Mouse (Mus musculus) ES-CJ7 (cell line): ENCODE measurements around the gene Atp5c1.

Source experiments
- DNase-seq: peaks from one replicate; pipeline ENCODE4 v3.0.0; 2011; ENCODE audit warnings: low read depth, low spot score

Atp5c1 gene

DNA sequence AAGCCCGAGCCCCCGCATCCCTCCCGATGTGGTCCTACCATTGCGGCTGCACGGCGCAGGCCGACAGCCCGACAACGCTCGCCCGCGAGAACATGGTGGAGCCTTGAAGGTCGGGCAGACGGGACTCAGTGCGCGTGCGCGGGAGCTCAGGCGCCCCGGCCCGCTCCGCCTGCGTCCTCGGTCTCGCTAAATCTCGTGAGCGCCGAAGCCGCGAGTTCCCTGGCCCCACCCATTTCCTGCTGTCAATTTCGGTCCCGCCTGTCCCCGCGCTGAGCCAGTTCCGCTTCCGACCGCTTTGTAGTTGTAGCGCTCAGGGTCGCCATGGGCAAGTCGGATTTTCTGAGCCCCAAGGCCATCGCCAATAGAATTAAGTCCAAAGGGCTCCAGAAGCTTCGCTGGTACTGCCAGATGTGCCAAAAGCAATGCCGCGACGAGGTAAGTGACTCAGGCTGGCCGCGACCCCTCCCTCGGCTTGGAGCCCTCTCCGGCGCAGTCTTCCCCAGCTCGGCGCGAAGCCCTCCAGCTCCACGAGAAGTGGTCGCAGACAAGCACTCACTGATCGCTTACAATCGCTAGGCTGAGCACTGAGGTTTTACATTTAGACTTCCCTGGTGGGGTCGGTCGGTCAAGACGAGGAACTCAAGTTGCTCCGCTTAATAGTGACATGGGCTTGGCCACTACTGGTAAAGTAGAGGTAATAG lies at the start of gene Atp5c1, which contains the start of gene Kin:
Gene Atp5c1 (minus strand): TSS at position 201 of the 701 bp plus-strand sequence.
Gene Kin (plus strand): TSS at position 284 of the 701 bp plus-strand sequence.
- peak; percentile 97 for DNase-seq

DNA sequence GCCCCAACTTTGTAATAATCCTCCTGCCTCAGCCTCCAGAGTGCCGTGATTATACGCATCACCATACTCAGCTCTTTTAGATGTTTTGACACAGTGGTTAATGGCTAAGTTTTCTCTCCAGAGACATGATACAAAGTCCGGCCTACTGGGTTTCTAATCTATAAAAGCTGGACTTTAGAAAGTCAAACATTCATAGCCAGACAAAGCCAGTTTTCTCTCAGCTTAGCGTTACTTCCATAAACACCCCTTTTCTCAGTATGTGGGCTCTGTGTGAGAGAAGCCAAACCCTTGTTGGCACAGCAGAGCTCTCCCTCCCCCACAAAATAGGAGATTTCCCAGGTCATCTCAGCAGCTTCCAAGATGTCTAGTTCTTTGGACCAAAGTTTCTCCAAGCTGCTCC lies 48.3 kb upstream of the Atp5c1 start:
- DNase-seq, result no peak

DNA sequence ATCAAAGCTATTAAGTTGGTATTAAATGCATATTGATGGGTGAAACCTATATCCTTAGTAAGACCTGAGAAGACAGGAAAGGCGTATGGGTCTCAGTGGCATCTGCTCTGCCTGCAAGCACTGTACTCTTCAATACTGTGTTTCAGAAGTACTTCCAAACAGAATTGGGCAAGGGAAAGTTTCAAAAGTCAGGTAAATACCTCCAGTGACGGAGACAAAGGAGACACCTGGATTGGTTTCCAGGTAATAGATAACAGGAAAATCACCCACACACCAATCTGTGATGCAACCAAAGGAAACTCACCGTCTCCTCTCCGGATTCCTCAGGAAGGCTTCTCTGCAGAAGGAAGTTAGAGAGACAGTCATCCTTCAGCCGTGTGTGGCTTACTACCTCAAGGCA lies 47.2 kb upstream of the Atp5c1 start:
- no peak for DNase-seq

DNA sequence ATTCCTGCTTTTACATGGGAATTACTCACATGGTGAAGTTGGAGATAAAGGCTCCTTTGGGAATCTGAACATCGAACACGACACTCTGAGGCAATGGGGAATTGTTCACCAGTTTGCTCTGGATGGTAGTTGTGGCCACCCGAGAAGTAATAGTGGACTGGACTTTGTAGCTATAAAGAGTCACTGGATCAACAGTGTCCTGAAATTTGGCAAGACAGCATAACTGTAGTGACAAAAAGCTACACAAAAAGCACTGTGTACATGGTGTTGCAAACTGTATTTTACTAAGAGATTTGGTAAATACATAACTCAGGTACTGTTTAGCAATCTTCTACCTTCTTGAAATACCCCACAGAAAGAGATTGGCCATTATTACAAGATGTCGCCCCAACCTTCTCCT lies 45.8 kb upstream of the Atp5c1 start:
- DNase-seq, result no peak

DNA sequence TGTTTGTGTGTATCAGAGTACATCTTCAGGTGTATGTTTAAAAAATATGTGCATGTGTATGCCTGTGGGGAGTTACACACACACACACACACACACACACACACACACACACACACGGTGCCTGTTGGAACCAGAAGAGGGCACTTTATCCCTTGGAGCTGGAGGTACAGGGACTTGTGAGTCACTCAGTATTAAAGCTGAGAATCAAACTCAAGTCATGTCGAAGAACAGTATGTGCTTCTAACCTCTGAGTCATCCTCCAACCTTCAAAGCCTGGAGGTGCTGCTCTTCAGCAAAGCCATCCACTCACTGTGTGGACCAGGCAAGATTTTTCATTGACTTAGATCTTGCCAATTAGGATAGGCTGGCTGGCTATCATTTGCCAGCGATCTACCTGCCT lies 41.5 kb upstream of the Atp5c1 start:
- DNase-seq, result no peak

DNA sequence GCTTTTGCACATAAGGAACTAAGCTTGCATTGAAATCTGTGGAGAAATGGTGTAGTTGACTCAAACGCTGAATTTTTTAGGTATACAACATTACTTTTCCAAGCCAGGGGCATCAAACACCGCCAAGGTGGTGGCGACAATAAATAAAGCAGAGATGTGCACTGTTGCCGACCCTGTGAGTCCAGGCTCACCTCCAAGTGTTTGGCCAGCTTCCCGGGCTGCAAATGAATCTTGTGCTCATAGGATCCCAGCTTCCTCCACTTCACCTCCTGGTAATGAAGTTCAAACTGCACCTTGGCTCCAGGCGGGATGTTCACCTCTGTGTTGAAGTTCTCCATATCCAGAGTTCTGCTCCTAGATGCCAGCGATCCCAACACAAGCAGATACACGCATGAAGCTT lies 39.0 kb upstream of the Atp5c1 start:
- DNase-seq, result no peak

DNA sequence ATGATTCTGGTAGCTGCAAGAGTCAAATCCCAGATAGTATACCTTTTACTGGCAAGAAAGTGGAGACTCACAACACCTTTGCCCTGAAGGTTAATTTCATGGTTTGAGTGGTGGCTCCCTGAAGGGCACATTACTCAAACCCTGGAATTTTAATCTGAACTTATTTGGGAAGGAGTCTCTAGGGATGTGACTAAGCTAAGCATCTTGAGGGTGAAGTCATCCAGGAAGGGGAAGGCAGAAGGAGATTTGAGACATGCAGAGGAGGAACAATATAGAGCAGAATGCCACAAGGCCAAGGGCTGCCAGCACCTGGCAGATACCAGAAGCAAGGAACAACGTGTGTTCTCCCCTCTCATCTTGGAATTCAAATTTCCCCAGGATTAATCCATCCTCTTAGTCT lies 38.4 kb upstream of the Atp5c1 start:
- DNase-seq, result no peak

DNA sequence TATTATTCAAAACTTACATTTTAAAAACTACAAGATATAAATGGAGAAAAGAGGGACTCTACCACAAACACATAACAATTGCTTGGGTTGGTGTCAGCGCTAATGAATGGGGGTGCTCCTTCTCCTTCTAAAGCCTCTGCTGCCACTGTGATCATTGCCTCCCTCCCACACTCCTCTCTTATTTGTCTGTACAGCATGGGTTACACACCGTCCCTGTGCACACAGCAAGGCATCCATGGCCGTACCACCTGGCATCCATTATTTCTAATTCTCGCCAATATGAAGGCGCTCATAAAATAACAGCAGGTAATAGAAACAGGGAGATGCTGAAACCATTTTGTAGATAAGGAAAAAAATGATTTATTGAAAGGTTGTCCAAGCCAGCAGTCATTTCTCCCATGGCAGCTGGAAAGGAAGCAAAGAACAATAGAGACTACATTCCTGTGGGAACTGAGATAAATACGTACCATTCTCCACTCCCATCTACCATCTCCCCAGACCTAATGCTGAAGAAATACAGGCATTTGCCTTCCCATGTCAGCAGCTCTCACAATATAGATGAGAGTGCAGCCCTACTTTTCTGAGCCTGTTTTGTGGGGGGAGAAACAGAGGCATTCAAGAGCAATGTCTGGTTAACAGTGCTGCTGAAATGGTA lies 28.4 kb upstream of the Atp5c1 start:
- no peak for DNase-seq

DNA sequence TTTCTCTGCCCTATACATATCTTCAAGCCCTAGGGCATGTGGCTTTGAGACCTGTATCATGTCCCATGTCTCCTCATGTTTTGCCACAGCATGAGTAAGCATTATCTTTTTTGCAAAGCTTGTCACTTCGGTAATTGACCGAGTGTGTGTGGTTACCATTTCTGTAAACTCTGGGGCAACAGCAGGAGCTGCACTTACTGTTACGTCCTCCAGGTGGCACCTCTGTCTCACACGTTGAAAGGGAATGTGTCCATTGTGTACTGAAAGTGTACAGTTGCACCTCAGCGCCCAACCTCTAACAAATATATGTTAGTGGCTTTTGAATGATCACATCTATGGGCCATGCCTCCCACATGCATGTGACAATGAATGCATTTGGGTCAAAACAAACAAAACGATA lies 20.9 kb upstream of the Atp5c1 start:
- peak; percentile 68 for DNase-seq

DNA sequence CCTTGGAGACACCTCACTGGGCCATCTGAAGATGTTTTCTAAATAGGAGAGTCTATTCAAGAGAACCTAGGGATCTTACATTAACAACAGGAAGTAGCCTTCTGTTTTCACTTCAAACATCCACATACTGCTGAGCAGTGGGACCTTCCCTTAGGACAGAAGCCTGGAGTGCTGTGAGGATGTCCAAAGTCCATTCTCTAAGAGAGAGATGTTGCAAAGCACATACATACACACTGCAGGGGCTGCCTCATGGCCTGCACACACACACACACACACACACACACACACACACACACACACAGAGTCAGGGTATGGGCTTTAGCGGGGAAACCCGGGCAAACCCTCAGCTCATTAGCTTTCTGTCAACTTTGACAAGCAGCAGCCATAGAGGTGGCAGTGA lies 20.2 kb upstream of the Atp5c1 start:
- no peak for DNase-seq

DNA sequence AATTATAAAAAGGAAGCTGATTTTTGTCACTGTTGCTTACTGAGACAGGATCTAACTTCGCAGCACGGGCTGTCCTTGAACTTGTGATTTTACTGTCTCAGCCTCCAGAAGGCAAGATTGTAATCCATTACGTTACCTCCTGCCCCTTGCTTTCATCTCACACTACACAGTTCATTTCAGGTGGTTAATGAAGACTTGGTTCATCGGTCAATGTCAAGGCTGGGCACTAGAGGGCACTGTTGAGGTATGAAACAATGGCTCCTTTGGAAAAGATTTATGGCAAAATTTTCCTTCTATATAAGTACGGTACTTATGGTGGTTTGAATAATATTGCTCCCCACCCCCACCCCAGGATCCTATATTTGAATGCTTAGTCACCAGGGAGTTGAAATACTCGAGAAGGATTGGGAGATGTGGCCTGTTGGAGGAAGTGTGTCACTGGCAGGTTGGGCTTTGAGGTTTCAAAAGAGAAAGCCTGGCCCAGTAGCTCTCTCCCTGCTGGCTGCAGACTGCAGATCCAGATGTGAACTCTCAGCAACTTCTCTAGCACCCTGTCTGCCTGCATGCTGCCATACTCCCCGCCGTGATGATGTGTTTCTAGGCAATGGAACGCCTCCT lies 18.4 kb upstream of the Atp5c1 start:
- peak; percentile 56 for DNase-seq

DNA sequence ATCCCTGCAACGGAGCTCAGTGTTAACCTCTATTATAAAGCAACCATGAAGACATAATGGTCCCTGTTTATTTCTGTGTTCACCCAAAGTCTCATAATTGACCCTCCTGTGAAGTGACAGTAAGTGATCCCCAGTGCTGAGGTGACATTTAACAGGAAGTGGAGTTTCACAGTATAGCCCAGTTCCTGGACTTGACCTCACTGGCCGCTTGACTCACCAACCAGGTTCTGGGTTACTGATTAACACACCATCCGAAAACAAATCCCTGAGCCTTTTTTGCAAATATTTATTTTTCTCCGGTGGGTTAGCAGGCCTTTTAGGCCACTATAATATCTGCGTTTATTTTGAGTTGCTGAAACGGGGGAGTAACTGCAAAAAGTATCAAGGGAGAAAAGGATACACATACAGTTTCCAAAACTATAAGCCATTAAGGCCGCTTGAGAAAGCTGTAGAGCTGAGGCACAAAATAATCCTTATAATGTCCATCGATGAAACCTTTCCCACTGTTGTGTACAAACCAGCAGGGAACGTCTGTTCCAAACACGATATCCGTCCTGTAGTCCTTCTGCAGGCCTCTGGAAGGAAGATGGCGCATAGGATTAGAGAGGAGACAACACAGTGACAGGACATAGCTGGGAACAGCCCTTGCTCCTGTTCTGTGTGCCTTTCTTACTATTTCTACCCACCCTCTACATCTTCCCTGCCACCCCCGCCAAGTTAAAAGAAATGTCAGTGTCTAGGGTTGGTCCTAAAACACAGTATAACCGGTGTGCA lies 14.2 kb upstream of the Atp5c1 start:
- DNase-seq, result no peak

DNA sequence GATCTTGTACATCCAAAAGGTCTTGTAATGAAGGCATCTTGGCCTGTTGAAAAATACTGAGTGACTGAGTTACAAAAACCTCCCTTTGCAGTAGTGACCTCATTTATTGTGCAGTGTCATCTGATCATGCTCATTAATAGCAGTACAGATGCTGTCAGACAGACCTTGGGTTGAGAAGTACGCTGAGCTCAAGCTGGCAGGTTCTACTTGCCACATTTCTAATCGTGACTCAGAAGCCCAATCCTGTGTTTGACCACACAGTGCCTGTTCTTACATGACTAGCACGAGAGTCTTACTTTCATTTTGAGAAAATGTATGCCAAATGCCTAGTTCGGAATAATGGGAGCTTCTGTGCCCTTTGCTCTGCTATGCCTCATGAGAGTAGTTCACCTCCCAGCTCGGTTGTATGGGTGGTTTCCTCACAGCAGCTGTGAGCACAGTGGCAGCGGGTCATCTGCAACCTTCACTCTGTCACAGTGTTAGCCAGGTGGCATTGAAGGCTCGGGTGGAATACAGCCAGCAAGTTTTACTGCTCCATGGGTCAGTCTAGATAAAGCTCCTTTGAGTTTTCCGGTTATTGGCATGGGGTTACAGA lies 7.0 kb upstream of the Atp5c1 start:
- DNase-seq, result no peak

DNA sequence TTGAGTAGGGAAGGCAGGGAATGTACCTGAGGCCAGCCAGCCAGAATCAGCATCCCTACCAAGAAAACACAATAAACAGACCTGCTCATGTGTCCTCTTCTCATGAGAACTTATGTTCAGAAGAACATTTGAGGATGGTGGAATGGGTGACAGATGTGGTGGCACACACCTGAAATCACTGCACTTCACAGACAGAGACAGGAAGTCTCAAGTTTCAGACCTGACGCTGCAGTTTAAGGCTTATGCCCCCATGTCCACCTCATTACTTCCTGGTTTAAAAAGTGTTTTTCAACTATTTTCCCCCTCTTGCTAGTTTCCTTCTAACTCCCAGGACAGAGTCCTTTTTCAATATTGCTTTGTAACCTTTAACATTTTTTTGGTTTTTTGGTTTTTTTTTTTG lies 2.4 kb upstream of the Atp5c1 start:
- no peak for DNase-seq

DNA sequence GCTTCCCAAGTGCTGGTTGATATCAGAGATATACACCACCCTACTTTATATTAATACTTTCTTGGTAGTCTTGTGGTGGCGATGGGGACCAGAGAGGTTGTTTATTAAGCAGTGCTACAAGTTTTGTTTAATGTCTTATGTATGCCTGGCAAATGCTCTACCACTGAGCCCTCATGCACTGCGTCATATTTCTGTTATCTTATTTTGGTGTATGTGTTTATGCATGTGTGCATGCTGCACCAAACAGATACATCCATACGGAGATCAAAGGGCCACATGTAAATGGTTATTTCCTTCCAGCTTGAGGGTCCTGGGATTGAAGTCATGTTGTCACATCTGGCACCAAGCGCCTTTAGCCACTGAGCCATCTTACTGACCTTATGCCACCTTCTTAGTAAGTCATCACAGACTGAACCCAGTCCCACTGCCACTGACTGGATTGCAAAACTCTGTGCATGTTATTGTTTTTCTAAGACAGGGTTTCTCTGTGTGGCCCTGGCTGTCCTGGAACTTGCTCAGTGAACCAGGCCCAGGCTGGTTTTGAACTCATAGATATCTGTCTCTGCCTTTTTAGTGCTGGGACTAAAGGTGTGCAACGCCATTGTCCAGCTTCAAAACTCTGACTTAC lies 1.3 kb upstream of the Atp5c1 start:
- no peak for DNase-seq

DNA sequence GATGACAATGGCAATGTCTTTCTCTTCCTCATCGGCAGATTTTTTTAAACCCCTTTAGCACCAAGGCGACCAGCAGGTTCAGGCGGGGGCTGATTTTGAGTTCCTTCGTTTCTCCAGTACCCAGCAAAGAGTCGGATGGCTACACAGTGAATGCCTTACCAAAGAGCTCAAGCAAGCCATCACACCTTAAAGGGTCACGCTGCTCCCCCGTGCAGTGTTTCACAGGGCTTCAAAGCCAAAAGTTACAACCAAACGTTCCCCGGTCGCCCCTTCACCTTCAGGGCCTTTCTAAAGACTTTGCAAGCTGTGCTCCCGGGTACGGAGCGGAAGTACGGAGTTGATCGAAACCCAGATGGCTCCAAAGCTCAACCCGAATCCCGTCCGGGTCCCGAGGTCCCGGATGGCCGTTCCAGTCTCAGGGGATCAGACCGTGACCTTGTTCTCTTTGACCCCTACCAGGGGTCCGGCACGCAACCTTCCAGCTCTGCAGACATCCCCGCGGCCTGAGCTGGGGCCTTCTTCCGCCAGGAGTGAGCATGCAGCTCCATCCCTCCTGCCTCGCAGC lies 483 bp downstream of the Atp5c1 start:
- DNase-seq, result no peak

DNA sequence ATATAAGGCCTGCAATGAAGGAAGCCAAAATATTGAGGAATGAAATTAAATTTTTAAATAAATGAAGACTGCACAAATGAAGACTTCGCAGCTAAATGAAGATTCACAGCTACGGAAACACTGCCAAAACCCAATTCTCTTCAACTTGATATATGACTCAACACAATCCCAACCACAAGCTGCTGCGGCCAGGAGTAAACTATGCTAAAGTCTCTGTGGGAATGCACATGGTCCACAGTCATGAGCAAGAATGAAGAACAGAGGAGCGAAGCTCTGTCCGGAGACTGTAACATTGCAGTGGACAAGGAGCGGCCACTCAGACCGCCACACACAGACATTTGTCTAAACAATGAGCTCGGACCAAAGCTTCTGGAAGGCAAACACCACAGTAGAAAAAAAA lies 3.6 kb downstream of the Atp5c1 start:
- DNase-seq, result no peak

DNA sequence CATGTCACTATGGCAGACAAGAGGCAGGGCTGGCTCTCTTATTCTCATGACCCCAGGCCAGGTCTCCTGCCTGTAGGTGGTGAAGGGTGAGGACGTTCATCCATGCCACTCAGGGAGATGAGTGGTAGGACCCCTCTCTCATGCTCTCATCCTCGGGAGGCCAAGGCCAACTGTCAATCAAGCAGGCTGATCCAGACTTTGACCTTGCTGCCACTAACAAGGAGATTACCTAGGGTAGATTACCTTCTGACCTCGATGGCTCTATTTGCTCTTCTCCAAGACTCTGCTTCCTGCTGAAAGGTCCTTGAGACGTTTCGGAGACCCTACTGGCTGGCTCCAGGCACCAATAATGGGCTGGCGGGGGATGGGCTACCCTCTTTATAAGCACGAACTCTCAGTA lies 5.8 kb downstream of the Atp5c1 start:
- no peak for DNase-seq

DNA sequence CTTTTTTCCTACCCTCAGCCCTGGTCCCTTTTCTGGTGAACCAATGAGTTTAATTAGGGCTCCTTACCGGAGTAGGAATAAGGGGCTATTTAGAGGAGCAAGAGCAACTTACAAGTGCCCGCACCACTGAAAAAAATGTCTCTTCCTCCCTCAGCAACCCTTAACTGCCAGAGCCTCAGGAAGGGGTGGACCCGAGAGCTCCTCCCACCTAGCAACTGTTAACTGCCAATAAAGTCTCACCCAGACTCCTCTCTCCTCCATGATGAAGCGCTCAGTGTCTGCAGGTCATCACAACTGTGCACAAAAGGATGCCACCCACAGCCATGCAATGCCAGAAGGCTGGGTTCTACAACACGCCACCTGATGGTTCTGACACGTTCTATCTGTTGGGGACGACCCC lies 8.6 kb downstream of the Atp5c1 start:
- DNase-seq, result no peak

DNA sequence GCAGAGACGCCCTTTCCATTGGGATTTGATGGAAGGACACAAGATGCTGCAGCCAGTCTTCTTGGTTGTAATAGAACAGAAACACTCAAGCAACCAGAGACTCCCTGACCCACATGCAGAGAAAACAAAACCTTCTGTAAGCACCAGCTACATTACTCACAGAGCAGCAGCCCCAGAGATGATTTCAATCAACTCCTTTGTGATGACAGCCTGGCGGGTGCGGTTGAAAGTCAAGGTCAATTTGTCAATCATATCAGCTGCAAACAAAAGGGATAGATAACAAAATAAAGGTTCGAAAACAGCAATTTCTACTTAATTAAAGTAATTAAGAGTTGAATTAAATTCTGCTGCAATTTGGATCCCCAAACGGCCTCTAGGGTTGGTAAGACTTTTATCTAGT lies 21.5 kb downstream of the Atp5c1 start:
- DNase-seq, result no peak

DNA sequence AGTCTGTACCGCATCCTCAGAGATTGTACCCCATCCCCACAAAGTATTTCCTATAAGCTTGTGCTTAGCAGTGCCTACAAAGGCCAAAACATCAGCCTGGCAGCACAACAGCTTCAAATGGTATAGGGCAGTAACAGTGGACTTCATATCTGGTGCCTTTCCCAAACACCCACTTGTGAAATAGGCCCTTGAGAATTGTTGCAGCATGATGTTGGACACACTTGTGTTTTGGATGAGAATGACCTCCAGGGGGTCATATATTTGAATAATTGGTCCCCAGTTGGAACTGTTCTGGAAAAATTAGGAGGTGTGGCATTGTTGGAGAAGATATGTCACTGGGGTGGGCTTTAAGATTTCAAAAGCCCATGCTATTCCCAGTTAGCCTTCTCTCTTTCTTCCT lies 28.3 kb downstream of the Atp5c1 start:
- no peak for DNase-seq
